Mouse (Mus musculus): ENCODE results near the gene Olfr1390. TPM values are rescaled to one million over a fixed set of nuclear protein-coding genes. Genes with fewer than 3 reads are reported as not detected.
"Not testable (repeated sequence)": the region's sequence is repeated elsewhere in the genome, so short reads cannot be mapped to it uniquely, and the experiment has no call there.

The Olfr1390 gene
- under 1 TPM in 1 of 3 experiments, not detected in 2; 0.12 TPM for polyA plus RNA-seq (2017; shearing (Covaris generic))

DNA sequence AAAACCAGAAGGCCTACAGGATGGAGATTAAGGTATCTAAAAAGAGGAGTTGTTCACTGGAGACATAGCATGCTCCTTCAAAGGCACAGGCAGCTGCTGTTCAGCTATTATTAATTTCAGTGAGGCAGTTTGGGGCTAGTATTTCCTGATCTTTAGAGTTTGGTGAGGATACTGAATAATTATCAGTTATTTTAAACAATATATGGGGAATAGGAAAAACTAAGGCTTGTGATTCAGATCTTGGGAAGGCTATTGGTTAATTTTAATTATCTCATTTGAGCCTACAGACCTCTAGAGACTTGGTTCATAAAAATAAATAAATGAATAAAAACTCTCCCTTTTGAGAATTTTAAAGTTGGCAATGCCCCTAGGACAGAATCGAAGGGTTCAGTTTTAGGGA, at the start of gene Olfr1390:
TSS of gene Olfr1390 (plus strand) at position 301 of the 400 bp plus-strand sequence.
- no peak for ATAC-seq

GRCm38 (mm10) chr11:49287251-49287650, 47.7 kb upstream of the Olfr1390 start:
- ATAC-seq = no peak

DNA sequence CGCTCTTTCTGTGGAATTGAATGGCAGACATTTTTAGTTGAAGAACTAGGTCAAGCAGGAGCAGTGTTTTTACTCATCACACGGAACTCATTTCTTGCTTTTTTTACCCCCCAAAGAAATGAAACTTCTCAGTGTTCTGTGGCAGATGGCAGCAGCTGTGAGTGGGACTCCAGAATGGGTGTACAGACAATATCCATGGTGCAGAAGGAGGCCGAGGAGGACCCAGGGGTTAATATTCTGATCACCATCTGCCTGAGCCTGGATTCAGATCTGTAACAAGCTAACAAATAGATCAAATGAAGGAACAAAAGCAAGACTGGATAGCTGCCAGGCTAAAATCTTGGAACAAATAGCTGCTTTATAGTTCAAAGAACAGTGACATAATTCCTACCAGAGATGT, 42.2 kb upstream of the Olfr1390 start:
- ATAC-seq = no peak

DNA sequence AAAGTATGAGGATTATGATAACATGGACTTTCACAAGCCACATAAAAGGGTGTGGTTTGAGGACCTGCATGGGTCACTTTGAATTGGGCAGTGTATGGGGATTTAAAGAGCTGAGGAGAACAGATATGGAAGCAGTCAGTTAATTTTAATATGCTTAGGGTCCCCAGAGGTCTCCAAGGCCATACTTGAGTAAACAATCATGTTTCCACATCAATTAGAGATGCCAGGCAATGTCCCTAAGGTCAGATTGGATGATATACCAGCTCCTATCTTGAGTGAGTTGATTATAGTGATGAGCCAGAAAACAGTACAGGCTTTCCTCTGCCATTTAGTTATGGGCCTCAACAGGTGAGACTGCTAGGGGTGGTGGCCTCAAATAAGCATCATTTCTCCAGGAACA, 30.5 kb upstream of the Olfr1390 start, which contains the start of gene Olfr10:
TSS of gene Olfr10 (plus strand) at position 301 of the 400 bp plus-strand sequence.
- ATAC-seq = no peak

GRCm38 (mm10) chr11:49308547-49308946, 26.4 kb upstream of the Olfr1390 start:
- not testable (repeated sequence) for ATAC-seq

DNA sequence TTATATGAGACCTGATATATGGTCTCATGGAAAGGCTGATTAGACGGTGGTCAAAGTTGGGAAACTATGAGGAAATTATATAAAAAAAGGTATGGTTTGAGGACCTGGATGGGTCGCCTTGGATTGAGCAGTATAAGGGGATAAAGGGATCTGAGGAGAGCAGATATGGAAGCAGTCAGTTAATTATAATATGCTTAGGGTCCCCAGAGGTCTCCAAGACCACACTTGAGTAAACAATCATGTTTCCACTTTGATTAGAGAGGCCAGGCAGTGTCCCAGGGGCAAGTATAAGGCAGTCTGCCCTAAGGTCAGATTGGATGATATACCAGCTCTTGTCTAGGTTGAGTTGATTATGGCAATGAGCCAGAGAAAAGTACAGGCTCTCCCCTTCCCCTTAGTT, 12.5 kb upstream of the Olfr1390 start, which contains the start of gene Olfr1391:
TSS of gene Olfr1391 (plus strand) at position 301 of the 400 bp plus-strand sequence.
- no peak for ATAC-seq

GRCm38 (mm10) chr11:49326726-49327125, 8.3 kb upstream of the Olfr1390 start:
- no peak for ATAC-seq

DNA sequence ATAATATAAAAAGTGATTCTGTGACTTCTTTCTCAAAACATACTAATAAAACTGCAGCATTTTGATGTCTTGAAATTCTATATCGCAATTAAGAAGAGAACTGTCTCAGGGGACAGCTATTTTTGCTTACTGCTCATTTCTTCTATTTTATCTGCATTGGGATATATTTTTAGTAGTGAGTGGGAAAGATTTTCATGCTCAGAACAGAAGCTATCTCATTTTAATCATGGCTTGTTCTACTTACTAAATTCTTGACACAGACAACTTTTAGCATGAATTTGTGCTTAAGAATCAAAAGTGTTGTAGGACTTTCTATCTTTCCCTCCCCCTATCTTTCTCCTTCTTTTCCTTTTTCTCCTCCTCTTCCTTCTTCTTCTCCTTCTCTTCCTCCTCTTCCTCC, 5.3 kb upstream of the Olfr1390 start:
- no peak for ATAC-seq

DNA sequence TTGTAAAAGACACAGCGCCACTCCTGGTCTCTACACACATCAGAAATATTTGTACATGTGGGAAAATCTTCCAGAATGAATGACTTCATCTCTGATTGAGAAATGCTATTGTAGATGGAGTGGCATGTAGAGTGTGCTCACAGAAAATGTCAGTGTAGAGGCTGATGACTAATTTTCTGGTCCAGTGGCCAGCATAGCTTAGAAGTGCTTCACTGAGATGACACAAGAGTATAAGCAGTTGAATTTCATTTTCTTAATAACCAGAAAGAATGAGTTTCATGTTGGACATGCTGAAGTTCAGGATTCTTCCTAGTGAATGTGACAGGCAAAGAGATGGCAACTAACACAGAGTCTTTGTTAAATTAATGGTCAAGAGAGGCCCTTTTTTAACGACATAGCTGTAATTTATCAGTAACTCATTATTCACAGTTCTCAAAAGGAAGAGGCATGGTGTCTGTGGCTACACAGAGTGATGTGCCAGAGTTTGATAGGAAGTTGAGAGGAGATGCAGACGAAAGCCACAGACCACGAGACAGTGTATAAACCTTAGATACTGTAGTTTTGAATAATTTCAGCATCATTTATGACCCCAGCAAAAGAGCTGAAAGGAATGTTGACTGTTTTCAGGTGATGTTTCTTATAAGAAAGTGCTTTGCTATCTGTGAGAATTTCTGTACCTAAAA, 2.3 kb downstream of the Olfr1390 start:
- ATAC-seq = no peak

DNA sequence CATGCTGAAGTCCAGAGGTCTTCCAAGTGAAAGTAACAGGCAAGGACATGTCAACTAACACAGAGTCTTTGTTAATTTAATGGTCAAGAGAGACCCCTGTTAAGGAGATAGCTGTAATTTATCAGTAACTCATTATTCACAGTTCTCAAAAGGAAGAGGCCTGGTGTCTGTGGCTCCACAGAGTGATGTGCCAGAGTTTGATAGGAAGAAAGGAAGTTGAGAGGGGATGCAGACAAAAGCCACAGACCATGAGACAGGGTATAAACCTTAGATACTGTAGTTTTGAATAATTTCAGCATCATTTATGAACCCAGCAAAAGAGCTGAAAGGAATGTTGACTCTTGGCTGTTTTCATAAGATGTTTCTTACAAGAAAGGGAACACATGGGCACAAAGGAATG, 48.1 kb downstream of the Olfr1390 start:
- ATAC-seq = no peak

DNA sequence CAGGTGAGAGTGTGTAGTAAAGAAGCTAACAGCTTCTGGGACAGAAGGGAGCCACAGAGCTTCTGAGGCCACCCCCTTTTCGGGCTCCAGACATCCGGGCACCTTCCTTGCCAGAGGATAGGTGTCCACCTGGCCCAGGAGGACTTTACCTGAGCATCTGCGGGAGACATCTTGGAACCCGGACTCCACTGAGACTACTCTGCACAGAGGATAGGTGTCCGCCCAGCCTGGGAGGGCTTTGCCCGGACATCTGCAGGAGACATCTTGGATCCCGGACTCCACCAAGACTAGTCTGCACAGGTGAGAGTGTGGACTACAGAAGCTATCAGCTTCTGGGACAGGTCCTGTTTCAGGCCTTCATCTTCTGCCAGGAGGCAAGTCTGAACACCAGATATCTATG, 51.1 kb downstream of the Olfr1390 start:
- not testable (repeated sequence) for ATAC-seq

Other genes with a start within 250 kb of the Olfr1390 start
- under 1 TPM in 2 of 3 experiments, not detected in 1; 0.67 to 0.74 TPM for gene Olfr1396, start 220.3 kb upstream of the Olfr1390 start, polyA plus RNA-seq (2017; shearing (Covaris generic))
- not detected for gene Olfr1395, start 192.9 kb upstream of the Olfr1390 start, polyA plus RNA-seq (2017; shearing (Covaris generic))
- not detected for gene Olfr1394, start 180.8 kb upstream of the Olfr1390 start, polyA plus RNA-seq (2017; shearing (Covaris generic))
- gene Btnl9, start 148.0 kb upstream of the Olfr1390 start, polyA plus RNA-seq (2017; shearing (Covaris generic)) = under 1 TPM in 1 of 3 experiments, not detected in 2; 0.39 TPM
- 10 to 100 TPM; 43.8 to 49.9 (median 49.6) TPM for gene Zfp62, start 131.9 kb upstream of the Olfr1390 start, polyA plus RNA-seq (2017; shearing (Covaris generic))
- gene Mgat1, start 91.0 kb upstream of the Olfr1390 start, polyA plus RNA-seq (2017; shearing (Covaris generic)) = 10 to 100 TPM; 62.3 to 88.6 (median 70.5) TPM
- gene Olfr1393, start 56.9 kb upstream of the Olfr1390 start, polyA plus RNA-seq (2017; shearing (Covaris generic)) = not detected
- not detected for gene Olfr1392, start 49.9 kb upstream of the Olfr1390 start, polyA plus RNA-seq (2017; shearing (Covaris generic))
- not detected for gene Olfr10, start 30.4 kb upstream of the Olfr1390 start, polyA plus RNA-seq (2017; shearing (Covaris generic))
- gene Olfr1391, start 12.4 kb upstream of the Olfr1390 start, polyA plus RNA-seq (2017; shearing (Covaris generic)) = not detected
- not detected for gene Olfr1389, start 87.9 kb downstream of the Olfr1390 start, polyA plus RNA-seq (2017; shearing (Covaris generic))
- gene Olfr1388, start 101.4 kb downstream of the Olfr1390 start, polyA plus RNA-seq (2017; shearing (Covaris generic)) = under 1 TPM in 1 of 3 experiments, not detected in 2; 0.15 TPM
- not detected for gene Olfr1387, start 120.2 kb downstream of the Olfr1390 start, polyA plus RNA-seq (2017; shearing (Covaris generic))
- not detected for gene Olfr1386, start 129.9 kb downstream of the Olfr1390 start, polyA plus RNA-seq (2017; shearing (Covaris generic))
- under 1 TPM in 2 of 3 experiments, not detected in 1; 0.10 to 0.35 TPM for gene Olfr1385, start 153.9 kb downstream of the Olfr1390 start, polyA plus RNA-seq (2017; shearing (Covaris generic))
- gene Olfr1384, start 171.5 kb downstream of the Olfr1390 start, polyA plus RNA-seq (2017; shearing (Covaris generic)) = not detected
- gene Olfr1383, start 184.5 kb downstream of the Olfr1390 start, polyA plus RNA-seq (2017; shearing (Covaris generic)) = not detected
- not detected for gene Olfr1382, start 193.1 kb downstream of the Olfr1390 start, polyA plus RNA-seq (2017; shearing (Covaris generic))
- not detected for gene Olfr1381, start 208.3 kb downstream of the Olfr1390 start, polyA plus RNA-seq (2017; shearing (Covaris generic))
- gene Olfr1380, start 221.7 kb downstream of the Olfr1390 start, polyA plus RNA-seq (2017; shearing (Covaris generic)) = not detected

All from inflammation-experienced regulatory T-cells, adult 6 months (primary cell).